Mouse (Mus musculus): ENCODE results near the gene Scamp2. TPM values are rescaled to one million over a fixed set of nuclear protein-coding genes. Genes with fewer than 3 reads are reported as not detected.
A peak's percentile ranks its signal among the peaks of the same experiment; 100 is the strongest.

Scamp2 gene
- polyA plus RNA-seq, 1 experiment: 46.4 TPM

- Histone ChIP-seq H3K4me1 (ENCODE audit: control insufficient read depth, insufficient read depth, low read length) (peaks cover 8% of the 10 kb centered on the region), H3K4me3 (replicated peaks; ENCODE audit: control insufficient read depth, low read depth, low read length) (no peak overlapping the region), H3K27ac (ENCODE audit: control insufficient read depth, insufficient read depth, low read depth, low read length, poor library complexity) (peak overlapping the region; percentile 0; the same call in 1 of the 2 replicates)
- TF ChIP-seq POLR2A (IDR thresholded peaks at IDR 0.05; ENCODE audit: borderline replicate concordance, control insufficient read depth, low read depth, low read length) (no peak), CTCF (IDR thresholded peaks at IDR 0.05; ENCODE audit: control insufficient read depth, insufficient read depth, low read length) (peak; percentile 99)
- 63% methylated on average over 14 of the region's 14 CpGs for WGBS
Measured at GRCm38 (mm10) chr9:57629118-57629874, 68.6 kb downstream of the Scamp2 start.

DNA sequence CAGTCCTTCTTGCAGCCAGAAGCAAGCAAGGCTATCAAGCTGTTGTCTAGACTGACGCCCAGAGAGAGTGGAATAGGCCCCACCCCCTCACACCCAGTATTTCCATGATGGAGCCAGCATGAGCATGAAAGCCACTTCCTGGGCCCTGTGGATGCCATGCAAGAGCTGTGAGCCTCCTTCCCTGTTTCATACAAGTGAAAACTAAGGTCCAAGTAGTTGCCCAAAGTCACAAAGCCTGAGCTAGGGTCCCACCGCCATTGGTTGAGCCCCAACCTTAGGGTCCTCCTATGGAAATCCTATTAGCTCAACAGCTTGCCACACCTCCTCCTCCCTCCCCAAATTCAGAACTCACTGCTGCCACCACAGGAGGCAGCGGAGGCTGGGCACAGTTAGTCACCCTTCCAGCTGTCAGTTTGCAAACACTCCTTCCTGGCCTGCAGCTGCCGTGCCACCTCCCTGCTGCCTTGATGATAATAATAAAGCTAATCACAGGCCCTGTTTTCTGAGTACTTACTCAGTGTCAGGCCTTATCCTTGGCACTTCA is 72.8 kb downstream of the Scamp2 start:
- TF ChIP-seq CTCF (IDR thresholded peaks at IDR 0.05; ENCODE audit: control insufficient read depth, insufficient read depth, low read length): peak; percentile 51
- TF ChIP-seq POLR2A (IDR thresholded peaks at IDR 0.05; ENCODE audit: borderline replicate concordance, control insufficient read depth, low read depth, low read length): no peak
- WGBS: 33% methylated on average over 4 of the region's 4 CpGs
- Histone ChIP-seq H3K4me1 (ENCODE audit: control insufficient read depth, insufficient read depth, low read length) (peaks cover 21% of the 10 kb centered on the region), H3K4me3 (replicated peaks; ENCODE audit: control insufficient read depth, low read depth, low read length) (no peak overlapping the region), H3K27ac (ENCODE audit: control insufficient read depth, insufficient read depth, low read depth, low read length, poor library complexity) (peak overlapping the region; percentile 20)

DNA sequence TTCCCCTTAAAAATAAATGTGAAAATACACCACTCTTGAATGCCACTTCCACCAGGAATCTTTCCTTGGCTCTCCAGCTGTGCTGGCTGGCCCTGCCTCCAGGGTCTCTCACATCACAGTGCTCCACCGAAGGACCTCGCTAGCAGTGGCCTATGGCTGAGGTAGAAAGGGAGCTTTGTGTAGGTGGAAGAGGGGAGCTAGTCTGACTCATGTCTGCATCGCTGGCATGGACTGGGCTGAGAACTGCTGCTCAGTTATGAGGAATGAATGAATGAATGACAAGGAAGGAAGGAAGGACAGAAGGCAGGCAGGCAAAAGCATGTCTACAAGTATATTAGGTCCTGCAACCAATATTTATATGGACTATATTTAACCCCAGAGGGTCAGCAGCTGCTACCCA is 76.5 kb downstream of the Scamp2 start:
- H3K4me1 ChIP-seq (ENCODE audit: control insufficient read depth, insufficient read depth, low read length): peaks cover 38% of the 10 kb centered on the region
- TF ChIP-seq CTCF (IDR thresholded peaks at IDR 0.05; ENCODE audit: control insufficient read depth, insufficient read depth, low read length): no peak
- TF ChIP-seq POLR2A (IDR thresholded peaks at IDR 0.05; ENCODE audit: borderline replicate concordance, control insufficient read depth, low read depth, low read length): no peak
- H3K4me3 ChIP-seq (replicated peaks; ENCODE audit: control insufficient read depth, low read depth, low read length): no peak overlapping the region
- 25% methylated on average over 3 of the region's 3 CpGs for WGBS
- H3K27ac ChIP-seq (ENCODE audit: control insufficient read depth, insufficient read depth, low read depth, low read length, poor library complexity): peak overlapping the region; percentile 58

- TF ChIP-seq POLR2A (IDR thresholded peaks at IDR 0.05; ENCODE audit: borderline replicate concordance, control insufficient read depth, low read depth, low read length) (no peak), CTCF (IDR thresholded peaks at IDR 0.05; ENCODE audit: control insufficient read depth, insufficient read depth, low read length) (no peak)
- Histone ChIP-seq H3K4me3 (replicated peaks; ENCODE audit: control insufficient read depth, low read depth, low read length) (no peak overlapping the region), H3K27ac (ENCODE audit: control insufficient read depth, insufficient read depth, low read depth, low read length, poor library complexity) (peak overlapping the region; percentile 76), H3K4me1 (ENCODE audit: control insufficient read depth, insufficient read depth, low read length) (peaks cover 38% of the 10 kb centered on the region)
- WGBS: 1% methylated on average over 6 of the region's 6 CpGs
Measured at GRCm38 (mm10) chr9:57637741-57638322, 77.1 kb downstream of the Scamp2 start.

Other genes starting within 250 kb of the Scamp2 start
- 31.1 and 49.4 TPM in 2 replicates for gene Ppcdc, start 120.8 kb upstream of the Scamp2 start, polyA plus RNA-seq (2011; ENCODE audit: insufficient read depth, insufficient read length, low replicate concordance, missing spikeins)
- gene Scamp5, start 92.9 kb upstream of the Scamp2 start, polyA plus RNA-seq (2011; ENCODE audit: insufficient read depth, insufficient read length, low replicate concordance, missing spikeins): 5.5 and 7.5 TPM in 2 replicates
- 8.2 TPM in 1 of 2 replicates, not detected in the other for gene Rpp25, start 56.9 kb upstream of the Scamp2 start, polyA plus RNA-seq (2011; ENCODE audit: insufficient read depth, insufficient read length, low replicate concordance, missing spikeins)
- 158 and 215 TPM in 2 replicates for gene Cox5a, start 39.7 kb upstream of the Scamp2 start, polyA plus RNA-seq (2011; ENCODE audit: insufficient read depth, insufficient read length, low replicate concordance, missing spikeins)
- 8.4 and 10.3 TPM in 2 replicates for gene Fam219b, start 23.4 kb upstream of the Scamp2 start, polyA plus RNA-seq (2011; ENCODE audit: insufficient read depth, insufficient read length, low replicate concordance, missing spikeins)
- 11.7 and 17.8 TPM in 2 replicates for gene Mpi, start 8.2 kb upstream of the Scamp2 start, polyA plus RNA-seq (2011; ENCODE audit: insufficient read depth, insufficient read length, low replicate concordance, missing spikeins)
- gene Ulk3, start 28.5 kb downstream of the Scamp2 start, polyA plus RNA-seq (2011; ENCODE audit: insufficient read depth, insufficient read length, low replicate concordance, missing spikeins): 17.8 and 35.6 TPM in 2 replicates
- not detected in 2 replicates for gene Cplx3, start 45.3 kb downstream of the Scamp2 start, polyA plus RNA-seq (2011; ENCODE audit: insufficient read depth, insufficient read length, low replicate concordance, missing spikeins)
- 0.65 TPM in 1 of 2 replicates, not detected in the other for gene Lman1l, start 59.8 kb downstream of the Scamp2 start, polyA plus RNA-seq (2011; ENCODE audit: insufficient read depth, insufficient read length, low replicate concordance, missing spikeins)
- gene Csk, start 92.7 kb downstream of the Scamp2 start, polyA plus RNA-seq (2011; ENCODE audit: insufficient read depth, insufficient read length, low replicate concordance, missing spikeins): 45.4 and 99.8 TPM in 2 replicates
- gene Cyp1a2, start 122.8 kb downstream of the Scamp2 start, polyA plus RNA-seq (2011; ENCODE audit: insufficient read depth, insufficient read length, low replicate concordance, missing spikeins): 1.5 and 9.3 TPM in 2 replicates
- not detected in 2 replicates for gene Cyp1a1, start 127.0 kb downstream of the Scamp2 start, polyA plus RNA-seq (2011; ENCODE audit: insufficient read depth, insufficient read length, low replicate concordance, missing spikeins)
- gene Edc3, start 147.6 kb downstream of the Scamp2 start, polyA plus RNA-seq (2011; ENCODE audit: insufficient read depth, insufficient read length, low replicate concordance, missing spikeins): 8.3 and 9.1 TPM in 2 replicates
- 148 and 149 TPM in 2 replicates for gene Clk3, start 204.9 kb downstream of the Scamp2 start, polyA plus RNA-seq (2011; ENCODE audit: insufficient read depth, insufficient read length, low replicate concordance, missing spikeins)